Mouse (Mus musculus): ENCODE data around the gene Pik3r1. TPM values are rescaled to one million over a fixed set of nuclear protein-coding genes. Genes with fewer than 3 reads are reported as not detected.

Pik3r1 gene
- 17.7 and 39.7 TPM in 2 replicates for polyA plus RNA-seq (2012; rRNA removed)

DNA sequence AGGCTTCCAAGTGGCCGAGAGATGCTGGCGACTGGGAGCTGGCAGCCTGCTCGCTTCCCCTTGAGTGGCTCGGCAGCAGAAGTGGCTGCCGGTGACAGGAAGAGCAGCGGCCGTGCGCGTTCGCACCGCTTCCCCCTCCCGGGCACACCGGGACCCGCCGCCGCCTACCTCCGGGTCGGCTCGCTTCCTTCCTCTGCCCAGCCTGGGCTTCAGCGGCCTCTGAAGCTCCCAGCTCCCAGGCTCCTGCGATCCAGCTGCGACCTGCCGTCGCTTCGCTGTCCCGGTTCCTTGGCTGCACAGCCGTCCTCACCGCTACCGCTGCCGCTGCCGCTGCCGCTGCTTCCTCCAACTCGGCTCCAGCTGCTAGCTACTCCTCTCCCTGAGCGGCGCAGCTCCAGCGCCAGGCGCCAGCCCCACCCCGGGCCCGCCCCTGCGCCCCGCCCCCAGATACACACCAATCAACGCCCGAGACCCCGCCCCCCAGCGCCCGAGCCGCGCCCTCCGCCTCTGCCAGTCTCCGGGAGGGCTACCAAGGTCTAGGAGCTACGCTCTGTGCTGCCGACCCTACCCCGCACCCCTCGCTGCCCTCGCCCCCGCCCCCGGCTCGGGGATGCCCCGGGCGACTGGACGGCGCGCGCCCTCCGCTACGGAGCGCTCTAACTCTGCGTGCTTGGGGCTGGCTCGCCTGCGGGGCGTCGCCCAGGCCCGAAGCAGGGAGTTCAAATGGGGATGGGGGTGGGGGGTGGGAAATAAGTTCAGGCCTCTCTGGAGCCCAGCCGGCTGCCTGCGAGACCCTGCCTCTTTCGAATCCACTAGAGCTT, at the start of gene Pik3r1:
TSS of gene Pik3r1 (minus strand) at position 409 of the 821 bp plus-strand sequence.
- no peak for TF ChIP-seq CTCF (IDR thresholded peaks at IDR 0.05; ENCODE audit: borderline replicate concordance, extremely low read depth, insufficient read depth, insufficient read length)
- peak; percentile 76; the same call in 1 of the 2 replicates for TF ChIP-seq POLR2A (IDR thresholded peaks at IDR 0.05; ENCODE audit: borderline replicate concordance, extremely low read depth, insufficient read depth, insufficient read length, poor library complexity, severe bottlenecking)
- DNase-seq (ENCODE audit: low read depth): peak; percentile 98

DNA sequence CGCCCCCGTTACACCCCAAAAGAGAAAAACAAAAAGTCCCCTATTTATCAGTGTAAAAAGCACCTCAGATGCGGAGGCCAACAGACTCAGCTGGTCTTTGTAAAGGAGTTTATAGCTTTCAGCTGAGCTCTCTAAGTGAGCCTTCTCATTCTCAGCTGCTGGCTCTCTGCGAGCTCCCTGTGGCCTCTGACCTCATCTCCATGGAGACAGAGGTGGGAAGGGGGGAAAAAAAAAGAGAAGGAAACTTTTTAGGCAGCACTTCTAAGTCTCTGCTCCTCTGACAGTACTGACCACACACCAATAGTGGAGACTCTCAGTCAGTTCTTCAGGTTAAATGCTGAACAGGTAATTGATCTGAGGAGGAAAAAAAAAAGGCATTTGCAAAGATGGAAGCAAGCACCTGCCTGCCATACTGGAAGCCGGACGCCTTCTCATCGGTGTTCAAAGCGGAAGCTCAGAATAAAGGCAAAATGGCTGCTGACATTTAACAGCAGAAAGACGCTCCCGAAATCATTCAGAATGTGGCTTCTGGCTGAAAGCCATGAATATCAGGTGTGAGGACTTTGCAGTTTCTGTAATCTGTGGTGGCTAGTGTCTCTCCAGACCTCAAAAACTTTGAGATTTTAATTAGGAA, 45.4 kb upstream of the Pik3r1 start:
- peak; percentile 78 for DNase-seq (ENCODE audit: low read depth)
- TF ChIP-seq CTCF (IDR thresholded peaks at IDR 0.05; ENCODE audit: borderline replicate concordance, extremely low read depth, insufficient read depth, insufficient read length): no peak
- no peak for TF ChIP-seq POLR2A (IDR thresholded peaks at IDR 0.05; ENCODE audit: borderline replicate concordance, extremely low read depth, insufficient read depth, insufficient read length, poor library complexity, severe bottlenecking)

DNA sequence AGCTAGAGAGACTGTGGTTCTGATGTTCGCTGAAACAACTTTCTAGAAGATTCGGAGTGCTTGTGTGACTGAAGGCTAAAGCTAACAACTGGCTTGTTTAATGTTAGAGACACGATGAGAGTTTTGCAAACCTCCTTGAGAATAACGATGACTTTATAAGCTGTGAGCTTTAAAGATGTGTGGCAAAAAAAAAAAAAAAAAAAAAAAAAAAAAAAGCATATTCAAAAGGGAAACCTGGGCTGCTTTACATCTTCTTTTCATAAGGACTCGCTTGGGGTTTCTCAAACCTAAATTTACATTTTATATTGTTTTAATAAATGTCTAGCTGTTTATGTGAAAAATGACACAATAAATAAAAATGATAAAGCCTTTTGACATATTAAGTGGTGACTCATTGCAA, 44.3 kb upstream of the Pik3r1 start:
- TF ChIP-seq POLR2A (IDR thresholded peaks at IDR 0.05; ENCODE audit: borderline replicate concordance, extremely low read depth, insufficient read depth, insufficient read length, poor library complexity, severe bottlenecking): no peak
- TF ChIP-seq CTCF (IDR thresholded peaks at IDR 0.05; ENCODE audit: borderline replicate concordance, extremely low read depth, insufficient read depth, insufficient read length): no peak

DNA sequence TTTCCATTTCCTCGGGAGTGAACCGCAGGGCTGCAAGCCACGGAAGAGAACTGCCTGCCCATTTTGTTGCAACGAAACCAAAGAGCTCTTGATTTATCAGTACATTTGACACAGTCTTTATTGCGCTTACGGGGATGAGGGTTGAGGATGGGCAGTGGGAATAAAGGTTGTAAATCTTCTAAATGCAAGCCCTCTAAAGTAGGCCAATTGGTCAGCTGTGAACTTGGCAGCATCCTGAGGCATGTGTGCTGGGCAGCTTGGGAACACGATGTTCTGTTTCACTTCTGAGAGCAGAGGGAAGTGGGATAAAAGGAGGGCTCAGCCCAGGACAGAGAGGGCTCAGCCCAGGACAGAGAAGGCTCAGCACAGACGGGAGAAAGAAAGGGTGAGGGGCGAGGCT, 43.9 kb upstream of the Pik3r1 start:
- peak; percentile 35 for DNase-seq (ENCODE audit: low read depth)
- no peak for TF ChIP-seq POLR2A (IDR thresholded peaks at IDR 0.05; ENCODE audit: borderline replicate concordance, extremely low read depth, insufficient read depth, insufficient read length, poor library complexity, severe bottlenecking)
- TF ChIP-seq CTCF (IDR thresholded peaks at IDR 0.05; ENCODE audit: borderline replicate concordance, extremely low read depth, insufficient read depth, insufficient read length): no peak

More for the DNA sequence above, 44.3 kb upstream of the Pik3r1 start:
- no peak for DNase-seq (ENCODE audit: low read depth)

DNA sequence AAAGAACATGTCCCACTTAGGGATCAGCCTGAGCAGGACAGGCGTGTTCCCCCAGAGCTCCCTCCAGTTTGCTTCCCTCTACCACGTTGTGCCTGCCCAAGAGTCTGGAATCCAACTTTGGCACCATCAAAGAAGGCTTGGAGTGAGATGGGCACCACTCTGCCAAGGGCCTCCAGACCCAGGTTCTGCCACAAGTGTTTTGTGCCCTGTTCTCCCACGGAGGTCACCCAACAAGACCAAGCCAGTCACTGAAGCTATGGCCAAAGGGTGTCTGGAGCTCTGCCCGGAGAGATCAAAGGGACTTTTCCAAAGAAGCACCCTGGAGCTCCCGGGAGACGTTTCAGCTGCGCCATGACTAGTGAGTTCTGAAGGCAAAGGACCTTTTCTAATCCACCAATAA, 42.6 kb upstream of the Pik3r1 start:
- DNase-seq (ENCODE audit: low read depth): no peak
- no peak for TF ChIP-seq POLR2A (IDR thresholded peaks at IDR 0.05; ENCODE audit: borderline replicate concordance, extremely low read depth, insufficient read depth, insufficient read length, poor library complexity, severe bottlenecking)
- TF ChIP-seq CTCF (IDR thresholded peaks at IDR 0.05; ENCODE audit: borderline replicate concordance, extremely low read depth, insufficient read depth, insufficient read length): no peak

DNA sequence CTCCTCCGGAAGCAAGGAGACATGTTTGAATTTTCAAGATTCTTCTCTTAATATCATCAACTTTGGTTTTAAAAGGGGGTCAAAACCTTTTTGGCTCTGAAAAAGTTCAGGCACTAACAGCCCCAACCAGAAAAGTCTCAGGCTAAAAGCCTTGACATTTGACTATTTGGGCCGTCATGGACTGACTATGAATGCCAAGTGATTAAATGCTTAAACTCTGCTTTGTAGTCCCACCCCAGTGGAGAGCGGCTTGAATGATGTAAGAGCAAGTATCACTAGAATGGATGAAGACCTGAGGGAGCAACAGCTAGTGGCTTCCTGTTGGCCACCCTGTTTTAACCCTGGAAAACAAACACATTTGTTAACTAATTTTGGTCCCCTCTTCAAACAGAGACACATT, 41.8 kb upstream of the Pik3r1 start:
- TF ChIP-seq POLR2A (IDR thresholded peaks at IDR 0.05; ENCODE audit: borderline replicate concordance, extremely low read depth, insufficient read depth, insufficient read length, poor library complexity, severe bottlenecking): no peak
- TF ChIP-seq CTCF (IDR thresholded peaks at IDR 0.05; ENCODE audit: borderline replicate concordance, extremely low read depth, insufficient read depth, insufficient read length): no peak
- DNase-seq (ENCODE audit: low read depth): no peak

DNA sequence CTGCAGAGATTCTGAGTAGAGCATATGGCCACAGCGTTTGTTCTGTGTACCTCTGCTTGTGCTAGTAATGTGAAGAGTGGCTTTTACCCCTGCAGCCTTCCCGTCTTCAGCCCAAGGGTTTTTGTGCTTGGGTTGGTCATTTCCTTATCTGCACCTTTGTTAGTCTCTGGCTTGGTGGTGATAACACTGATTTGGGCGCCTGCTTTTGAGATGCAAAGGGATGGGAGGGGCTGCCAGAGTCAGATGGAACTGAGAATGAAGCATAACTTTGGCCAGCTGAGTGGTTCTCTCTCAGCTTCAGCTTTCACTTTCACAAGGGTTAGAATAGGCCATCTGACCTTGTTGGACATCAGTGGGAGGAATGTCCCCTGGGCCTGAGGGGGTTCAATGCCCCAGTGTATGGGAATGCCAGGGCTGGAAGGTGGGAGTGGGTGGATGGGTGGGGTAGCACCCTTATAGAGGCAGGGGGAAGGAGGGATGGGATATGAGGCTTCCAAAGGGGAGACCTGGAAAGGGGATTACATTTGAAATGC, 37.6 kb upstream of the Pik3r1 start:
- no peak for TF ChIP-seq POLR2A (IDR thresholded peaks at IDR 0.05; ENCODE audit: borderline replicate concordance, extremely low read depth, insufficient read depth, insufficient read length, poor library complexity, severe bottlenecking)
- no peak for DNase-seq (ENCODE audit: low read depth)

DNA sequence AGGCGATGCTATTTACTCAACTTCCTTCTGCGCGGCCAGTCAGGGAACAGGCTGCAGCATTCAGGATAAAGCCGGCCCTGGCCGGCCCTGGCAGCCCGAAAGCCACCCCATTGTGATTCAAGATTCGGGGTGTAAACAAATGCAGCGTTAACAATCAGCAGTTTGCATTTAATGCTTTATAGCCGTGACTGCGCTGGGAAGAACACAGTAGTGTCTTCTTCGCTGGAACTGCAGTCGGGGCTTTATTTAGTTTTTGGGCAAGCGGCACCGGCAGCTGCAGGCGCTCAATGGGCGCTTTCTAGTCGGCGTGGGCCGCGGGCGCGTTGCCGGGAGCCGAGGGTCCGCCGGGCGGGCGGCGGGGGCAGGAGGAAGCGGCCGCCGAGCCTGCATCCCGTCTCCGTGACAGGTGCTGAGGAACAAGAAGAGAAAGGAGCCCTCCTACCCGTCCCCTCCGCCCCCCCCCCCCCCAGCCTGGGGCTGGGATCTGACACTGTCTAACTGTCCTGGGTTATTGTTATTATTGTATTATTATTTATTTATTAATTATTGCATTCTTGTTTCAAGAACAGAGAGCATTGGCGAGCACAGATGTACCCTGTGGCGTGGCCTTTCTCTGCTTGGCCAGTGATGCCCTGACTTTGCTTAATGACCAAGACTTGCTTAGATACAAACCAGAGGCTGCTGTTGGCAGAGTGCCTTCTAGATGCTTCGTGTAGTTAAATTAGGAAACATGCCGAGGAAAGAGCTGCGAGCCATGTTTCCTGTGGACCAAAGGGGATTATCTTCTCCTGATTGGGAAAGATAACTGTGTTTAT, 33.6 kb upstream of the Pik3r1 start:
- TF ChIP-seq CTCF (IDR thresholded peaks at IDR 0.05; ENCODE audit: borderline replicate concordance, extremely low read depth, insufficient read depth, insufficient read length) (no peak), POLR2A (IDR thresholded peaks at IDR 0.05; ENCODE audit: borderline replicate concordance, extremely low read depth, insufficient read depth, insufficient read length, poor library complexity, severe bottlenecking) (0 out of 2 replicates have a peak, but pooled peaks have one; percentile 8)

DNA sequence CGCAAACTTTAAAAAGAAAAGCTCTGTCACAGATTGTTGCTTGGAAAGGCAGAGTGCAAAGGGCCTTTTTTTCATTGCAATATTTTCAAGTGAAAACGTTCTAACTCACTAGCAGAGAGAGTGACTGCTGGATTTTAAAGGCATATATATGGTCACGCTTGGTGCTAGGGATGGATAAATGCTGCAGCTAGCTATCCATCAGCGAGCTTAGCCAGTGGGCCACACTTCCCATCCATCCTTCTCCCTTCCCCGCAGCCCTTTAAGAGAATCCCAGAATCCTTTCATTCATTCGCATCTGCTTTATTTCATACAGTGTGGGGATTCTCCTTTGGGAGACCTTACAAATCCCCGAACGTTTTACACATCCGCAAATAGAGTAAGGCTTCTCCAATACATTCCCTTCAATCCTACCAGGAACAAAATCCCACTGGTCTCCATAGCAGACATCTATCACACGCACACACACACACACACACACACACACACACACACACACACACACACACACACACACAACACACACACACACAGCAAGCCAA, 32.9 kb upstream of the Pik3r1 start:
- TF ChIP-seq CTCF (IDR thresholded peaks at IDR 0.05; ENCODE audit: borderline replicate concordance, extremely low read depth, insufficient read depth, insufficient read length) (no peak), POLR2A (IDR thresholded peaks at IDR 0.05; ENCODE audit: borderline replicate concordance, extremely low read depth, insufficient read depth, insufficient read length, poor library complexity, severe bottlenecking) (no peak)
- DNase-seq (ENCODE audit: low read depth): no peak

More for the DNA sequence above, 33.6 kb upstream of the Pik3r1 start:
- DNase-seq (ENCODE audit: low read depth): peak; percentile 93

DNA sequence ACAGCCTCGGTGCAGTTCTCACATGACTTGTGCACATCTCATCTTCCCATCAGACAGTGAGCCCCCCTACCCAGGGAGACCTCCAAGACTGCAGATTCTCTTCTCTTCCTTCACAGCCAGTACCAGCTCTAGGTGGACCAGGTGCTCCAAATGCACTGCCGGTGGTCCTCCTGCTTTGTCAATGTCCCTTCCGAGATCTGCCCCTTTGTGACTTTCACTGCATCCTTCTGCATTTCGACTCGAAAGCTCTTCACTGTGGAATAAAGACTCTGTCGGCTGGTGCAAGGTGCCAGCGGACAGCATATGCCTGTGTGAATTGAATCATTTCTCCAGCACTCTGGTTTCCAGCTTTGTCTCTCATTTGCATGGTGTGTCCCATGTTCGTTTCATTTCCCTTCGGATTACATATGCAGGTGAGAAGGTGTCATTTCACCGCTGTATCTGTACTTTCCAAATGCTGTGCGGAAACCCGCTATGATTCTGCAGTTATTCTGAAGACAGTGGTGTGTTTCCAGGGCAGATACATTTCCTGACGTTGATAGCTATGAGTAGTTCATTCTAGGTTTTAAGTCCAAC, 32.1 kb upstream of the Pik3r1 start:
- TF ChIP-seq POLR2A (IDR thresholded peaks at IDR 0.05; ENCODE audit: borderline replicate concordance, extremely low read depth, insufficient read depth, insufficient read length, poor library complexity, severe bottlenecking): no peak
- TF ChIP-seq CTCF (IDR thresholded peaks at IDR 0.05; ENCODE audit: borderline replicate concordance, extremely low read depth, insufficient read depth, insufficient read length): no peak
- DNase-seq (ENCODE audit: low read depth): peak; percentile 16

All from brain, embryonic 14.5 days (tissue).